8 mouse cellular contexts compared by ENCODE assay signal in the genomic region with DNA sequence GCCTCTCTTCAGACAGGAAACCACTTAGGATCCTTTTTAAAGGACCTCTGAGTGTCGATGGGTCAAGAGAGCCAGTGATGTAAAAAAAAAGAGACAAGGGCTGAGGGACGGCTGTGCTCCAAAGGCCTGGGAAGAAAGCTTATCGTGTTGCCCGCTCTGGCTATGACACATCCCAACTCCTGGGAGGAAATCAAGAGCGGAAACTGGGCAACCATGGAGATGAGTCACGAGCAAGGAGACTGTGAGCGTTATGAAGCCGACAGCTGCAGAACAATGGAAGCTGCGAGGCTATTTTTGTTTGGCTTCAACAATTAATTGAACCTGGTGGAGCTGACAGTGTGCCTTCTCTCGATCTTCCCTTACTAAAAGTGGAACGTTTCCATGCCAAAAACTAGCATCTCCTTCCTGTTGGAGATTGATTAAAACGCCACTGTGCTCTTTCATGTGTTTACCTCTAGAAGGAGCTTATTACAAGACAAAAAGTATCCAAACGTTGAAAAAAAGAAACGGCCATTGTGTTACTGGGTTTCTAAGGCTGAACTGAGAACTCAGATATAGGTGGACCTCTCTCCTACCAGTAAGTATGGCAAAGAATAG.
DNase-seq lines count a peak whose midpoint lies in the region; ATAC-seq lines count a peak whose summit lies in the region.

No protein-coding gene starts in this region.

- H3K9me3 ChIP-seq in midbrain, embryonic 11.5 days (ENCODE audit: control insufficient read depth, low read length): no peaks in the 10 kb centered on the region
- no peaks in the 10 kb centered on the region for H3K9me3 ChIP-seq in midbrain, embryonic 15.5 days

- peak; percentile 82 for DNase-seq in midbrain, embryonic 11.5 days (ENCODE audit: low spot score, missing footprints)
- DNase-seq in cerebellum, adult 18-20 months: peak; percentile 58 to 63
- DNase-seq in heart, adult 9 months (ENCODE audit: low spot score in 2 of 2): peak; percentile 82 to 83
- DNase-seq in kidney, postnatal 10 days: peak; percentile 63
- peak; percentile 55 for DNase-seq in lung, postnatal 14 days
- DNase-seq in thymus, postnatal 0 days (ENCODE audit: low spot score): no peak

- H3K4me3 ChIP-seq in midbrain, embryonic 11.5 days (ENCODE audit: low read depth, low read length): no peak overlapping the region
- H3K4me3 ChIP-seq in midbrain, embryonic 15.5 days: no peak overlapping the region

- no peak overlapping the region for H3K27ac ChIP-seq in midbrain, embryonic 11.5 days (ENCODE audit: low read depth, low read length)
- H3K27ac ChIP-seq in midbrain, embryonic 15.5 days: no peak overlapping the region

- no peak overlapping the region for H3K9ac ChIP-seq in midbrain, embryonic 11.5 days (ENCODE audit: low read length)
- H3K9ac ChIP-seq in midbrain, embryonic 15.5 days: no peak overlapping the region

- no peaks in the 10 kb centered on the region for H3K36me3 ChIP-seq in midbrain, embryonic 11.5 days (ENCODE audit: control insufficient read depth, insufficient read depth, low read length)
- no peaks in the 10 kb centered on the region for H3K36me3 ChIP-seq in midbrain, embryonic 15.5 days (replicated peaks)

- no peaks in the 10 kb centered on the region for H3K27me3 ChIP-seq in midbrain, embryonic 11.5 days (ENCODE audit: control insufficient read depth, insufficient read depth, low read length)
- H3K27me3 ChIP-seq in midbrain, embryonic 15.5 days (replicated peaks): no peaks in the 10 kb centered on the region

- H3K4me2 ChIP-seq in midbrain, embryonic 11.5 days: no peak overlapping the region
- H3K4me2 ChIP-seq in midbrain, embryonic 15.5 days: no peak overlapping the region

- ATAC-seq in midbrain, embryonic 11.5 days (ENCODE audit: low FRiP score): no peak
- no peak for ATAC-seq in midbrain, embryonic 15.5 days (replicated peaks)
- no peak for ATAC-seq in erythroid progenitor cell, adult 5-6 weeks (replicated peaks; ENCODE audit: low FRiP score, poor library complexity, severe bottlenecking)

- peaks cover 5% of the 10 kb centered on the region for H3K4me1 ChIP-seq in midbrain, embryonic 11.5 days (ENCODE audit: control insufficient read depth, insufficient read depth, low read length)
- peaks cover 10% of the 10 kb centered on the region for H3K4me1 ChIP-seq in midbrain, embryonic 15.5 days

- WGBS in midbrain, embryonic 11.5 days: 75% methylated on average over 14 of the region's 14 CpGs
- 69% methylated on average over 14 of the region's 14 CpGs for WGBS in midbrain, embryonic 15.5 days
